Mouse (Mus musculus) intestine, postnatal 0 days (tissue): ENCODE results near the gene Eng. TPM values are rescaled to one million over a fixed set of nuclear protein-coding genes. Genes with fewer than 3 reads are reported as not detected.

Experiments
- ATAC-seq: fragments of 200-750 bp; cut with Nextera tagmentation; 2 replicates; pipeline ENCODE4 v1.8.0; 2017; ENCODE audit warnings: mild to moderate bottlenecking, moderate TSS enrichment, moderate library complexity
- H3K27ac ChIP-seq: fragments of 300-500 bp; sonication (generic); 2 replicates; pipeline ENCODE4 v1.5.1; 2014; ENCODE audit warnings: mild to moderate bottlenecking, low read depth, low read length, moderate library complexity
- H3K27me3 ChIP-seq: fragments of 300-500 bp; sonication (generic); replicated peaks from 2 replicates; pipeline ENCODE4 v1.6.1; 2014; ENCODE audit warnings: low read length, mixed read lengths; ENCODE audit not compliant: control insufficient read depth, insufficient read depth
- H3K36me3 ChIP-seq: fragments of 300-500 bp; sonication (generic); 2 replicates; pipeline ENCODE4 v1.6.1; 2014; ENCODE audit warnings: mild to moderate bottlenecking, moderate library complexity; ENCODE audit not compliant: control insufficient read depth, insufficient read depth
- H3K4me1 ChIP-seq: fragments of 300-500 bp; sonication (generic); replicated peaks from 2 replicates; pipeline ENCODE4 v1.6.1; 2014; ENCODE audit warnings: antibody characterized with exemption, low read length, mixed read lengths; ENCODE audit not compliant: control insufficient read depth, insufficient read depth
- H3K4me2 ChIP-seq: fragments of 300-500 bp; sonication (generic); replicated peaks from 2 replicates; pipeline ENCODE4 v1.6.1; 2014; ENCODE audit warnings: low read depth, mild to moderate bottlenecking, moderate library complexity
- H3K4me3 ChIP-seq: fragments of 300-500 bp; sonication (generic); 2 replicates; pipeline ENCODE4 v1.5.1; 2014; ENCODE audit warnings: low read depth, low read length
- H3K9ac ChIP-seq: fragments of 300-500 bp; sonication (generic); 2 replicates; pipeline ENCODE4 v1.6.1; 2014; ENCODE audit warnings: mild to moderate bottlenecking, low read depth, low read length
- H3K9me3 ChIP-seq: fragments of 300-500 bp; sonication (generic); 2 replicates; pipeline ENCODE4 v1.6.1; 2016; ENCODE audit warnings: mixed run types; ENCODE audit not compliant: control insufficient read depth
- CTCF ChIP-seq: sonication (generic); IDR thresholded peaks from 2 replicates; pipeline ENCODE4 v1.5.1; 2016; ENCODE audit warnings: low read depth, mild to moderate bottlenecking, control low read depth, antibody characterized with exemption, moderate library complexity
- WGBS: fragments of 180-500 bp; shearing (Covaris S2); extraction: QIAGEN DNeasy Blood & Tissue Kit; methylation state at CpG from one replicate; pipeline ENCODE4 v1.1.7; 2014; 5-methylcytosine and 5-hydroxymethylcytosine counted together
- polyA plus RNA-seq: library from polyadenylated mRNA; unstranded; fragments of >200 nt; fragmentation: Nextera tagmentation; extraction: Ambion mirVana; gene quantifications from 2 replicates; pipeline ENCODE4 v1.2.1, GENCODE M21; 2015

The Eng gene
- polyA plus RNA-seq, 1 experiment from 2014 or later = 32.2 TPM

DNA sequence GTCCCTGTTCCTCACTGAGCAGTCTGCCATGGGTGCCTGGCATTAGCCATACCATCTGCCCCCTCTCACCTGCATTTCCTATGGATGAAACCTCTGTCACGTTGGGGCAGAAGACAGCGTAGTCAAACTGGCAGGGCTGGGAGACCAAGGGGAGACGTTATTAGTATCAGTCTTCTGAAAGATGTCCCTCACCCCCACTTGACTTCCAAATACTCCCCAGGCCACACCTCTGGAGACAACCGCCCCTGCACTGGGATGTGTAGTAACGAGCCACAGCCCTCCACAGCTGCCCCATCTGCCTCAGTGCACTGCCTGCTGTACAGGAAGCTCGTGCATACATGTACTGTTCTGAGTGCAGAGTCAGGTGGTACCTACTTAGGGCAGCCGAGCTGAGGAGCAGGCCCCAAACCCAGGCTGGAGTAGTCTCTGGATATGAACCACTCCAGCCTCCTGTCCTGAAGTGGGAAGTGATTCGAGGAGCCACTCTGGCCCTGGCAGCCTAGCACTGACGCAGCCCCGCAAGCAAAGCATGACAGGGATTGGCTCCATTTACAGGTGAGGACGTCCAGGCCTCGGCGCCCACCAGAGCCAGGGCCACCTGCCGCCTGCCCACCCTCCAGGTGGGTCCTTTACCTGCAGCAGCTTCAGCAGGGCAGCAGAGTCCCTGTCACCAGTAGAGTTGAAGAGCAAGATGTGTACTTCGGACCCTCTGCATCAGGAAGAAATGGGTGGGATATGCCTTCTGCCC lies 38.5 kb downstream of the Eng start:
- H3K4me1 ChIP-seq = peaks cover 9% of the 10 kb centered on the region
- no peaks in the 10 kb centered on the region for H3K27me3 ChIP-seq
- no peak overlapping the region for H3K4me2 ChIP-seq
- no peak overlapping the region for H3K9ac ChIP-seq
- H3K36me3 ChIP-seq = peaks cover 74% of the 10 kb centered on the region
- H3K4me3 ChIP-seq = no peak overlapping the region
- ATAC-seq = no peak
- WGBS = 86% methylated on average over 15 of the region's 15 CpGs
- H3K27ac ChIP-seq = no peak overlapping the region
- no peak for TF ChIP-seq CTCF
- H3K9me3 ChIP-seq = no peaks in the 10 kb centered on the region

DNA sequence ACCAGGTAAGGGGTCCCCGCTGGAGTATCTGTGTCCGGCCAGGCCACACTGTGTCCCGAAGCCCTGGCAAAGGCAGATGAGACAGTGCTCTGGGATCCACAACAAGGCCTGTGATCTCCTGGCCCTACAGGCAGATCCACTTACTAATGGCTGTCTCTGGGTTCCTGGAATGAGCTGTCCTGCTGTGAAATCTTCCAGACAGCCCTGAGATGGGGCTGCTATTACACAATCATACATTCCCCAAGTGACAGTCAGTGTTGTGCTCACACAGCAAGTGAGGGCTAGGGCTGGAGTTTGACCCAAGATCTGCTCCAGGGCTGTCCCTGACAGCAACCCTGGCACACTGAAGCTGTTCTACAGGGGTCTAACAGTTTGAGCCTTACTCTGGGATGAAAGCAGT lies 39.4 kb downstream of the Eng start:
- H3K9ac ChIP-seq = no peak overlapping the region
- TF ChIP-seq CTCF = no peak
- H3K9me3 ChIP-seq = no peaks in the 10 kb centered on the region
- H3K4me1 ChIP-seq = peaks cover 4% of the 10 kb centered on the region; the same call in 1 of the 2 replicates
- peak; percentile 32; the same call in 1 of the 2 replicates for ATAC-seq
- no peaks in the 10 kb centered on the region for H3K27me3 ChIP-seq
- H3K4me2 ChIP-seq = no peak overlapping the region
- no peak overlapping the region for H3K4me3 ChIP-seq
- WGBS = 89% methylated on average over 3 of the region's 3 CpGs
- peaks cover 70% of the 10 kb centered on the region for H3K36me3 ChIP-seq
- no peak overlapping the region; the same call in 1 of the 2 replicates for H3K27ac ChIP-seq

DNA sequence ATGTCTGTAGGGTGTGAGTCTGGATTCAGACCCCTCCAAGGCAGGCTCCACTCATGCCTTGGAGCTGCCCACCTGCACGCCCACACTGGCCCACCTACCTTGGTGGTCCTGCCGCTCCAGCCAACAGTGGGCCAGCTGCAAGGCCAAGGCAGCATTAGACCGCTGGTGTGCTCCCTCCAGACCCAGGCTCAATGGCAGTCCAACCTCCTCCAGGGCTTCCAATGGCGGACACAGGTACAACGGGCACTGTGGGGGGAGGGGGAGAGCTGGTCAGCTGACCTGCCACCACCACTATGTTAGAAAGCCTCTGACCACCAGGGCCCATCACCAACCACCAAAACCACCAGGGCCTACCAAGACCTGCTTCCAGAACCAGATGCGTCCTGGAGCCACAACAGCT lies 40.2 kb downstream of the Eng start:
- WGBS = 86% methylated on average over 6 of the region's 6 CpGs
- no peak overlapping the region for H3K9ac ChIP-seq
- peaks cover 62% of the 10 kb centered on the region for H3K36me3 ChIP-seq
- no peak for ATAC-seq
- no peaks in the 10 kb centered on the region for H3K4me1 ChIP-seq
- H3K27ac ChIP-seq = peak overlapping the region; percentile 28; the same call in 1 of the 2 replicates
- H3K9me3 ChIP-seq = no peaks in the 10 kb centered on the region
- H3K4me2 ChIP-seq = no peak overlapping the region
- no peaks in the 10 kb centered on the region for H3K27me3 ChIP-seq
- H3K4me3 ChIP-seq = no peak overlapping the region
- no peak for TF ChIP-seq CTCF

DNA sequence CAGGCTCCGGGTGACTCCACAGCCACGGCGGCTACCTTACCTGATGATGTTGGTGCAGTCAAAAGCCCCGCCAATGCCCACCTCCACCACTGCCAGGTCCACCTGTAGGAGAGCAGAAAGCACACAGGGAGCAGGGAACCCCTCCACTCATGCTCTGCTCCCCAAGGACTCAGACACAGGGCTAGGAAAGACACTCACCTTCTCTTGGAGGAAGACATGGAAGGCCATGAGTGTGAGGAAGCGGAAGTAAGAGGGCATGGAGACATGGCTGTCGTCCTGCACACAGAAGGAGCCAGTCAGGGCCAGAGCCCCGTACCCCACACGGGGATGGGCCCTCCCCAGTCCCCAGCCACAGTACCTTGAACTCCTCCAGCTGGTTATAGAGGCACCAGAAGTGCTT lies 41.2 kb downstream of the Eng start:
- no peaks in the 10 kb centered on the region for H3K27me3 ChIP-seq
- H3K4me1 ChIP-seq = no peaks in the 10 kb centered on the region
- WGBS = 92% methylated on average over 8 of the region's 8 CpGs
- H3K4me2 ChIP-seq = no peak overlapping the region
- no peak for ATAC-seq
- H3K9ac ChIP-seq = no peak overlapping the region
- no peak overlapping the region for H3K4me3 ChIP-seq
- peaks cover 54% of the 10 kb centered on the region for H3K36me3 ChIP-seq
- H3K9me3 ChIP-seq = no peaks in the 10 kb centered on the region
- H3K27ac ChIP-seq = no peak overlapping the region
- TF ChIP-seq CTCF = no peak

DNA sequence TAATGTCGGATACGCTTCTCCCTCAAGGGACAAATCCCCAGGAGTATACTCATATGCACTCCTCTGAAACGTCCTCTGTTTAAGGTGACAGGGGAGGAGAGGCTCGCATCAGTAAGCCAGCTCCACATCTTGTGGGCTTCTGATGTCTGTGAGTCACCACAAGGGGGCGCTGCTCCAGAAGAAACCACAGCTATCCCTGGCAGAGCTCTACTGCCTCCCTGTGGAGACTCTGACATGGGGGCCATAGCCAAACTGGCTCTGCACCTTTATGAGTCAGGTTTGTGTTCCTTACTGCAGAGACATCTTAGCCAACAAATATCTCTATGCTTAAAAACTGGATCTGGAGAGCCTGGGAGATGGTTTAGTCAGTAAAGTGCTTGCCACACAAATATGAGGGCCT lies 43.0 kb downstream of the Eng start:
- ATAC-seq = peak; percentile 18; the same call in 1 of the 2 replicates
- TF ChIP-seq CTCF = peak; percentile 100
- 25% methylated on average over 5 of the region's 5 CpGs for WGBS

DNA sequence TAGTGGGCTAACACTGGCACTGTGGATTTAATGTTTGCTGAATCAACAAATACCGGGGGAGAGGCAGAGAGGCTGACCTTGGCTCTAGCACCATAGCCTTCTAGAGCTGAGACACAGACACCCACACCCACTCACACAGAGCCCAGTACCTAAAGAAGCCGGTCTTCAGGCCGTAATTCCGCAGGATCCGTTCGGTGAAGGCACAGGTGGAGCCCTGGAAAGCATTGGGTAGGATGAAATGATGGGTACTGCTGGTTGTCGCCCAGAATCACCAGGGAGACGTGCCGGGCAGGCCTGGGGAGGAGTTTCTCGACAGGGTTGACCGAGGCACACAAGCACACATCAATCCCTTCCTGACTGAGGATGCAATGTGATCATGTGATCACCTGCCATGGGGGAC lies 44.6 kb downstream of the Eng start:
- TF ChIP-seq CTCF = no peak
- ATAC-seq = no peak
- no peaks in the 10 kb centered on the region for H3K9me3 ChIP-seq
- no peaks in the 10 kb centered on the region for H3K27me3 ChIP-seq
- 62% methylated on average over 11 of the region's 11 CpGs for WGBS
- no peak overlapping the region for H3K27ac ChIP-seq
- peaks cover 4% of the 10 kb centered on the region for H3K4me1 ChIP-seq
- H3K9ac ChIP-seq = no peak overlapping the region
- no peak overlapping the region for H3K4me2 ChIP-seq
- no peak overlapping the region for H3K4me3 ChIP-seq
- peaks cover 22% of the 10 kb centered on the region; the same call in 1 of the 2 replicates for H3K36me3 ChIP-seq

More for the DNA sequence above, 43.0 kb downstream of the Eng start:
- no peak overlapping the region for H3K27ac ChIP-seq
- no peak overlapping the region for H3K4me3 ChIP-seq
- no peaks in the 10 kb centered on the region for H3K9me3 ChIP-seq
- no peak overlapping the region for H3K9ac ChIP-seq
- H3K4me2 ChIP-seq = no peak overlapping the region
- no peaks in the 10 kb centered on the region for H3K27me3 ChIP-seq
- H3K4me1 ChIP-seq = peaks cover 4% of the 10 kb centered on the region
- peaks cover 38% of the 10 kb centered on the region; the same call in 1 of the 2 replicates for H3K36me3 ChIP-seq
